Mouse (Mus musculus) limb, embryonic 15.5 days (tissue): ENCODE data around the gene Uqcrfs1. TPM values are rescaled to one million over a fixed set of nuclear protein-coding genes. Genes with fewer than 3 reads are reported as not detected.

Experiments
- ATAC-seq: fragments of 200-750 bp; cut with Nextera tagmentation; 2 replicates; pipeline ENCODE4 v1.8.0; 2017; ENCODE audit warnings: low read depth, moderate TSS enrichment; ENCODE audit not compliant: insufficient number of reproducible peaks, low FRiP score, low TSS enrichment
- H3K27ac ChIP-seq: fragments of 300-500 bp; sonication (generic); 2 replicates; pipeline ENCODE4 v1.5.1; 2015; ENCODE audit warnings: moderate library complexity, mild to moderate bottlenecking, inconsistent platforms
- H3K27me3 ChIP-seq: fragments of 300-500 bp; sonication (generic); 2 replicates; pipeline ENCODE4 v1.6.1; 2015; ENCODE audit warnings: inconsistent platforms
- H3K36me3 ChIP-seq: fragments of 300-500 bp; sonication (generic); 2 replicates; pipeline ENCODE4 v1.6.1; 2015; ENCODE audit warnings: inconsistent platforms
- H3K4me1 ChIP-seq: fragments of 300-500 bp; sonication (generic); 2 replicates; pipeline ENCODE4 v1.6.1; 2015; ENCODE audit warnings: inconsistent platforms
- H3K4me2 ChIP-seq: fragments of 300-500 bp; sonication (generic); 2 replicates; pipeline ENCODE4 v1.6.1; 2015; ENCODE audit warnings: mild to moderate bottlenecking, inconsistent platforms
- H3K4me3 ChIP-seq: fragments of 300-500 bp; sonication (generic); 2 replicates; pipeline ENCODE4 v1.5.1; 2015; ENCODE audit warnings: mild to moderate bottlenecking, inconsistent platforms
- H3K9ac ChIP-seq: fragments of 300-500 bp; sonication (generic); 2 replicates; pipeline ENCODE4 v1.6.1; 2015; ENCODE audit warnings: inconsistent platforms
- H3K9me3 ChIP-seq: fragments of 300-500 bp; sonication (generic); 2 replicates; pipeline ENCODE4 v1.6.1; 2016; ENCODE audit warnings: inconsistent platforms
- WGBS: fragments of 180-500 bp; shearing (Covaris S2); methylation state at CpG from one replicate; pipeline ENCODE4 v1.1.7; 2015; 5-methylcytosine and 5-hydroxymethylcytosine counted together
- polyA plus RNA-seq: library from polyadenylated mRNA; unstranded; fragments of >200 nt; fragmentation: Nextera tagmentation; extraction: Ambion mirVana; gene quantifications from 2 replicates; pipeline ENCODE4 v1.2.1, GENCODE M21; 2015

Uqcrfs1 gene
- 173 and 202 TPM in 2 replicates for polyA plus RNA-seq

GRCm38 (mm10) chr13:30544856-30545604, at the start of gene Uqcrfs1:
Gene Uqcrfs1, minus strand, starts transcription at chr13:30545362.
- WGBS, result under 1% methylated on average over 82 of the region's 82 CpGs
- peak within 1 kb of the TSS; percentile 77 for H3K27ac ChIP-seq
- peaks cover 11% of the 10 kb centered on the region for H3K4me1 ChIP-seq
- H3K36me3 ChIP-seq, result peaks cover 8% of the 10 kb centered on the region
- H3K4me2 ChIP-seq, result peak within 1 kb of the TSS; percentile 53
- H3K9me3 ChIP-seq, result no peaks in the 10 kb centered on the region
- H3K9ac ChIP-seq, result peak within 1 kb of the TSS; percentile 96
- H3K27me3 ChIP-seq, result no peaks in the 10 kb centered on the region
- peak within 1 kb of the TSS; percentile 100 for H3K4me3 ChIP-seq
- ATAC-seq, result peak; percentile 94

- Histone ChIP-seq H3K27me3 (no peaks in the 10 kb centered on the region), H3K4me1 (no peaks in the 10 kb centered on the region), H3K9ac (no peak overlapping the region), H3K9me3 (no peaks in the 10 kb centered on the region), H3K27ac (no peak overlapping the region), H3K4me2 (no peak overlapping the region), H3K36me3 (no peaks in the 10 kb centered on the region), H3K4me3 (no peak overlapping the region)
- ATAC-seq, result no peak
- WGBS, result 85% methylated on average over 3 of the region's 3 CpGs
Measured at GRCm38 (mm10) chr13:30585786-30586185, 40.6 kb upstream of the Uqcrfs1 start.

DNA sequence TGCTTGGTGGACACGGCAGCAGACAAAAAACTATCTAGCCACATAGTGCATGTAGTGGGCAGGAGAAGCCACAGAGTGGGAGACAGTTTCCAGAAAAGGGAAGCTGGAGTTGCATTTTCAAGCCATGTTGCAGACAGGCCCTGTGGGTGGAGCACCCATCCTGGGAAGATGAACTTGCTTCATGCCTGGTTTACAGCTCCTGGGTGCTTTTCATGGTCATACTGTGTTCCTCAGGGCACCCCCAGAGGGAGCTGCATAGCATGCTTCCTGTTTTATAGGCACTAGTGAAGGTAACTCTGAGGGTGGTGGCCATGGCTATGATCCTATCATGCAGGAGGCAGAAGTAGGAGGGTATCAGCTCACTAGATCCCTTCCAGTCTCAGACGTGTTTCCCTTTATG, 37.4 kb upstream of the Uqcrfs1 start:
- ATAC-seq, result no peak
- Histone ChIP-seq H3K9me3 (no peaks in the 10 kb centered on the region), H3K4me3 (no peak overlapping the region), H3K27me3 (no peaks in the 10 kb centered on the region), H3K4me1 (no peaks in the 10 kb centered on the region), H3K36me3 (no peaks in the 10 kb centered on the region), H3K27ac (no peak overlapping the region), H3K9ac (no peak overlapping the region), H3K4me2 (no peak overlapping the region)
- WGBS, result 75% methylated on average over 2 of the region's 2 CpGs

- Histone ChIP-seq H3K4me3 (no peak overlapping the region), H3K4me1 (no peaks in the 10 kb centered on the region), H3K4me2 (no peak overlapping the region), H3K9ac (no peak overlapping the region), H3K9me3 (no peaks in the 10 kb centered on the region), H3K27ac (no peak overlapping the region), H3K27me3 (no peaks in the 10 kb centered on the region), H3K36me3 (no peaks in the 10 kb centered on the region)
- ATAC-seq, result no peak
- 64% methylated on average over 2 of the region's 2 CpGs for WGBS
Measured at GRCm38 (mm10) chr13:30578806-30579205, 33.6 kb upstream of the Uqcrfs1 start.

DNA sequence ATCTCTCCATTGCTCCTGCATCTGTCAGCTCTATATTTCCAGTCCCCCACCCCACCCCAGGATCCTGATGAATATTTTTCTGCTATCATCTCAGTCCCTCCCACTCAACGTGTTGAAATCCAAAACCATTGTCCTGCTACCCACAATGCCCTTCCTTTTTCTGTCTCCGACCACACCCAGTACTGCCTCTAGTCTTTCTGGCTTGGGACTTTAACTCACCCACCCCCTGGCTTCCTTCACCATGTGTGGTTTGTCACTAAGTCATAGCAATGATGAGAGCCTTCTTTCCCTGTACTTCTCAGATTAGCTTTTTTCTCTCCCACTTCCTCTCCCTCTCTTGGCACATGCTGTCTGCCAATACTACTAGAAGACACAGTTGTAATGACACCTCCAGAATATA, 31.7 kb upstream of the Uqcrfs1 start:
- Histone ChIP-seq H3K4me1 (no peaks in the 10 kb centered on the region), H3K9me3 (no peaks in the 10 kb centered on the region), H3K4me2 (no peak overlapping the region), H3K9ac (no peak overlapping the region), H3K36me3 (no peaks in the 10 kb centered on the region), H3K27ac (no peak overlapping the region), H3K4me3 (no peak overlapping the region), H3K27me3 (no peaks in the 10 kb centered on the region)
- no peak for ATAC-seq
- WGBS, result 57% methylated on average over 2 of the region's 2 CpGs

DNA sequence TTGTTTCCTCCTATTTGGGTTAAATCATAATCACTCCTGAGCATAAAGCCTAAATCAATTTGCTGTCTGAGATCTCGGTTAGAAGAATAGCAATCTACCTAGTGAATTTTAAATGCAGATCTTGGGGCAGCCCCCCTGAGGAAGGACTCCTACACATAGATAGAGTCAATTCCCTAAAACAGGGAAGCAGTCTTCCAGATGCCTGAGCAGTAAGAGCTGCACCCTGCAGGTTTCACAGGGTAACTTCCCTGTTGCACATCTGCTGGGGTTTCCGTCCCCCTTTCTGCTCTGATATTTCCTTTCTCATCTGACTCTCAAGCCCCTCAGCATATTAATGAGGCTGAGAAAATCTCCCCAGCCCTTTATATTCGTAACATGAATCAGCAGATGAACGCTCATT, 27.8 kb upstream of the Uqcrfs1 start:
- H3K4me3 ChIP-seq, result no peak overlapping the region
- no peaks in the 10 kb centered on the region for H3K9me3 ChIP-seq
- WGBS, result 74% methylated on average over 4 of the region's 4 CpGs
- no peak overlapping the region for H3K9ac ChIP-seq
- no peak overlapping the region for H3K4me2 ChIP-seq
- H3K27me3 ChIP-seq, result no peaks in the 10 kb centered on the region
- H3K27ac ChIP-seq, result no peak overlapping the region
- no peak for ATAC-seq
- no peaks in the 10 kb centered on the region for H3K36me3 ChIP-seq
- no peaks in the 10 kb centered on the region for H3K4me1 ChIP-seq

GRCm38 (mm10) chr13:30570182-30570581, 25.0 kb upstream of the Uqcrfs1 start:
- H3K27ac ChIP-seq, result no peak overlapping the region
- no peaks in the 10 kb centered on the region for H3K27me3 ChIP-seq
- no peaks in the 10 kb centered on the region for H3K4me1 ChIP-seq
- ATAC-seq, result no peak
- H3K9ac ChIP-seq, result no peak overlapping the region
- WGBS, result 76% methylated on average over 1 of the region's 1 CpGs
- no peaks in the 10 kb centered on the region for H3K36me3 ChIP-seq
- H3K9me3 ChIP-seq, result no peaks in the 10 kb centered on the region
- no peak overlapping the region for H3K4me2 ChIP-seq
- H3K4me3 ChIP-seq, result no peak overlapping the region

GRCm38 (mm10) chr13:30567571-30567970, 22.4 kb upstream of the Uqcrfs1 start:
- no peaks in the 10 kb centered on the region for H3K36me3 ChIP-seq
- H3K4me2 ChIP-seq, result no peak overlapping the region
- H3K4me1 ChIP-seq, result no peaks in the 10 kb centered on the region
- no peak overlapping the region for H3K9ac ChIP-seq
- no peak for ATAC-seq
- no peak overlapping the region for H3K4me3 ChIP-seq
- H3K27ac ChIP-seq, result no peak overlapping the region
- 89% methylated on average over 7 of the region's 7 CpGs for WGBS
- no peaks in the 10 kb centered on the region for H3K27me3 ChIP-seq
- no peaks in the 10 kb centered on the region for H3K9me3 ChIP-seq

DNA sequence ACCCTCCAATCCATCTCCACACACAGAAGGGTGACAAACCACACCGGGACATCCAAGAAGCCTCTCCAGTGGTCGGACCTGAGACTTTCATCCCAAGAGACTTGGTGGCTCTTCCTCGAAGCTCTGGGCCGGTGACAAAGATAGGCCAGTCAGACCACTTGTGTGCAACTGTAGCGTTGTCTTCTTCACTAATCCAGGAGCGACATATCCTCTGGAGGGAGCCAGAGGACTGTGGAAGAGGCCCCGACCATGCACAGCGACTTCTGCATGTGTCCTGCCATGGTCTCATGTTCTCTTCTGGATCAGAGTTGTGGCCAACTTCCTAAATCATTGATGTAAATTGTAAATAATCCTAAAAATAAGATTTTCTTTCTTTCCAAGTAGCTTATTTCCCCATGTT, 21.6 kb upstream of the Uqcrfs1 start:
- Histone ChIP-seq H3K9ac (no peak overlapping the region), H3K4me1 (no peaks in the 10 kb centered on the region), H3K27me3 (no peaks in the 10 kb centered on the region), H3K4me2 (no peak overlapping the region), H3K9me3 (no peaks in the 10 kb centered on the region), H3K27ac (no peak overlapping the region), H3K4me3 (no peak overlapping the region), H3K36me3 (no peaks in the 10 kb centered on the region)
- no peak for ATAC-seq
- whole genome bisulfite sequencing, result 63% methylated on average over 8 of the region's 8 CpGs

- H3K27ac ChIP-seq, result no peak overlapping the region
- no peak overlapping the region for H3K4me3 ChIP-seq
- H3K27me3 ChIP-seq, result 0 out of 2 replicates have a peak, but pooled peaks cover 3% of the 10 kb centered on the region
- no peak for ATAC-seq
- H3K4me2 ChIP-seq, result no peak overlapping the region
- 78% methylated on average over 1 of the region's 1 CpGs for WGBS
- 0 out of 2 replicates have a peak, but pooled peaks cover 3% of the 10 kb centered on the region for H3K4me1 ChIP-seq
- no peaks in the 10 kb centered on the region for H3K36me3 ChIP-seq
- no peak overlapping the region for H3K9ac ChIP-seq
- H3K9me3 ChIP-seq, result no peaks in the 10 kb centered on the region
Measured at GRCm38 (mm10) chr13:30560603-30561002, 15.4 kb upstream of the Uqcrfs1 start.

GRCm38 (mm10) chr13:30560052-30560451, 14.9 kb upstream of the Uqcrfs1 start:
- no peak overlapping the region for H3K4me2 ChIP-seq
- no peak for ATAC-seq
- 0 out of 2 replicates have a peak, but pooled peaks cover 3% of the 10 kb centered on the region for H3K4me1 ChIP-seq
- H3K27ac ChIP-seq, result no peak overlapping the region
- no peaks in the 10 kb centered on the region for H3K9me3 ChIP-seq
- H3K36me3 ChIP-seq, result no peaks in the 10 kb centered on the region
- no peak overlapping the region for H3K4me3 ChIP-seq
- H3K27me3 ChIP-seq, result 0 out of 2 replicates have a peak, but pooled peaks cover 3% of the 10 kb centered on the region
- no peak overlapping the region for H3K9ac ChIP-seq
- 78% methylated on average over 5 of the region's 5 CpGs for WGBS

- H3K27me3 ChIP-seq, result 0 out of 2 replicates have a peak, but pooled peaks cover 3% of the 10 kb centered on the region
- no peak overlapping the region for H3K4me3 ChIP-seq
- H3K4me2 ChIP-seq, result no peak overlapping the region
- no peak for ATAC-seq
- no peaks in the 10 kb centered on the region for H3K36me3 ChIP-seq
- 0 out of 2 replicates have a peak, but pooled peaks cover 3% of the 10 kb centered on the region for H3K4me1 ChIP-seq
- H3K27ac ChIP-seq, result no peak overlapping the region
- H3K9me3 ChIP-seq, result no peaks in the 10 kb centered on the region
- WGBS, result 75% methylated on average over 2 of the region's 2 CpGs
- no peak overlapping the region for H3K9ac ChIP-seq
Measured at GRCm38 (mm10) chr13:30557751-30558150, 12.6 kb upstream of the Uqcrfs1 start.
